8 mouse cellular contexts compared by ENCODE assay signal in genomic region chr5:132892591-132892990, GRCm38 (mm10).
DNase-seq lines count a peak whose midpoint lies in the region; ATAC-seq lines count a peak whose summit lies in the region.

No protein-coding gene starts in this region.

- no peak for ATAC-seq in megakaryocyte, adult 5-6 weeks (ENCODE audit: poor library complexity, severe bottlenecking)

- DNase-seq in lung, postnatal 25 days (ENCODE audit: low spot score): peak; percentile 14
- DNase-seq in lung, postnatal 4 days: no peak
- peak; percentile 94 to 97 for DNase-seq in cerebellum, postnatal 10 days
- DNase-seq in heart, postnatal 36 days: peak; percentile 67 to 70
- peak; percentile 90 to 92 for DNase-seq in right cerebral cortex, postnatal 10 days (ENCODE audit: low spot score in 2 of 2)
- DNase-seq in retina, postnatal 1 day: no peak
- no peak for DNase-seq in spleen, postnatal 14 days (ENCODE audit: low spot score in 2 of 2)

- intact Hi-C loops in heart, postnatal 36 days (cut with DNase I): no loop called here

Comparison
In these comparisons a context has a peak if more than half of its experiments do, and no peak if none do; other contexts are left out.
1. DNase-seq: peak in lung, postnatal 25 days (single experiment), cerebellum, postnatal 10 days (2 of 2), heart, postnatal 36 days (2 of 2) and right cerebral cortex, postnatal 10 days (2 of 2); none in lung, postnatal 4 days (0 of 2), retina, postnatal 1 day (single experiment) and spleen, postnatal 14 days (0 of 2).